36 mouse cellular contexts compared by ENCODE assay signal in genomic region chr7:33795016-33795415, GRCm38 (mm10). TPM values are rescaled to one million over a fixed set of nuclear protein-coding genes. Genes with fewer than 3 reads are reported as not detected.
DNase-seq lines count a peak whose midpoint lies in the region; TF ChIP-seq lines count a peak whose summit lies in the region.
"Had no signal": no experiment of that assay in that cellular context is flagged by ENCODE, and none has a peak within 500 bp of the region (broad histone marks: within the 10 kb centered on the region; RNA-seq: fewer than 3 reads in every experiment).

No protein-coding gene starts in this region.

- intact Hi-C loops in left cerebral cortex, adult 2 months (cut with DNase I), result no loop called here

- TF ChIP-seq CTCF in E14TG2a.4 (conservative IDR thresholded peaks at IDR 0.05; ENCODE audit: low read length), result 0 out of 2 replicates have a peak, but pooled peaks have one; percentile 7
- no peak; the same call in none of the 2 replicates for TF ChIP-seq CTCF in left cerebral cortex, adult 2 months (IDR thresholded peaks at IDR 0.05)

- H3K4me1 ChIP-seq in heart, embryonic 10.5 days, result no peaks in the 10 kb centered on the region
- no peaks in the 10 kb centered on the region for H3K4me1 ChIP-seq in E14TG2a.4 (replicated peaks; ENCODE audit: low read depth, low read length)
- H3K4me1 ChIP-seq: embryonic facial prominence, embryonic 13.5 days; forebrain, embryonic 10.5 days; forebrain, embryonic 15.5 days; heart, embryonic 15.5 days; hindbrain, embryonic 12.5 days; intestine, embryonic 15.5 days; limb, embryonic 13.5 days; lung, embryonic 15.5 days; midbrain, embryonic 13.5 days; neural tube, embryonic 13.5 days; stomach, embryonic 15.5 days had no signal

- no peak overlapping the region for H3K27ac ChIP-seq in heart, embryonic 10.5 days
- no peak overlapping the region for H3K27ac ChIP-seq in left cerebral cortex, adult 2 months
- H3K27ac ChIP-seq: embryonic facial prominence, embryonic 13.5 days; forebrain, embryonic 10.5 days; forebrain, embryonic 15.5 days; heart, embryonic 15.5 days; hindbrain, embryonic 12.5 days; hindbrain, postnatal 0 days; intestine, embryonic 15.5 days; limb, embryonic 13.5 days; lung, embryonic 15.5 days; macrophage; midbrain, embryonic 13.5 days; neural tube, embryonic 13.5 days; stomach, embryonic 15.5 days had no signal

- H3K9me3 ChIP-seq in heart, embryonic 10.5 days, result peaks cover 45% of the 10 kb centered on the region
- peaks cover 70% of the 10 kb centered on the region for H3K9me3 ChIP-seq in E14TG2a.4 (ENCODE audit: low read length)
- H3K9me3 ChIP-seq: stomach, embryonic 15.5 days had no signal

- no peaks in the 10 kb centered on the region for H3K27me3 ChIP-seq in heart, embryonic 10.5 days (ENCODE audit: insufficient read depth, poor library complexity, severe bottlenecking)
- no peaks in the 10 kb centered on the region for H3K27me3 ChIP-seq in E14TG2a.4 (ENCODE audit: insufficient read depth, low read length)
- H3K27me3 ChIP-seq: embryonic facial prominence, embryonic 13.5 days; forebrain, embryonic 15.5 days; heart, embryonic 15.5 days; hindbrain, embryonic 12.5 days; intestine, embryonic 15.5 days; limb, embryonic 13.5 days; lung, embryonic 15.5 days; midbrain, embryonic 13.5 days; neural tube, embryonic 13.5 days; stomach, embryonic 15.5 days had no signal

- DNase-seq in heart, adult 8-10 months (ENCODE audit: low spot score), result peak; percentile 3
- DNase-seq in heart, embryonic 10.5 days (ENCODE audit: low spot score), result no peak
- DNase-seq in 416B (ENCODE audit: low read depth) (peak; percentile 8), R1 (ENCODE audit: low read depth, low spot score) (peak; percentile 7)
- no peak for DNase-seq in left cerebral cortex, adult 2 months (ENCODE audit: extremely low spot score in 1 of 2, low spot score in 2 of 2)
- no peak for DNase-seq in cerebellum, adult 9-10 months
- DNase-seq: adrenal gland, postnatal 14 days; cerebellum, adult 11-12 months; layer of hippocampus, adult 9-11 months; right cerebral cortex, postnatal 14 days had no signal

- H3K4me3 ChIP-seq in heart, embryonic 10.5 days, result no peak overlapping the region
- no peak overlapping the region for H3K4me3 ChIP-seq in E14TG2a.4 (replicated peaks; ENCODE audit: low read length)
- H3K4me3 ChIP-seq in left cerebral cortex, adult 2 months, result no peak overlapping the region
- H3K4me3 ChIP-seq: embryonic facial prominence, embryonic 13.5 days; forebrain, embryonic 10.5 days; forebrain, embryonic 15.5 days; heart, embryonic 15.5 days; hindbrain, embryonic 12.5 days; intestine, embryonic 15.5 days; limb, embryonic 13.5 days; lung, embryonic 15.5 days; midbrain, embryonic 13.5 days; neural tube, embryonic 13.5 days; stomach, embryonic 15.5 days had no signal

- H3K36me3 ChIP-seq in heart, embryonic 10.5 days, result no peaks in the 10 kb centered on the region
- no peaks in the 10 kb centered on the region for H3K36me3 ChIP-seq in E14TG2a.4 (ENCODE audit: insufficient read depth, low read length)
- H3K36me3 ChIP-seq: embryonic facial prominence, embryonic 13.5 days; forebrain, embryonic 10.5 days; forebrain, embryonic 15.5 days; heart, embryonic 15.5 days; hindbrain, embryonic 12.5 days; intestine, embryonic 15.5 days; limb, embryonic 13.5 days; lung, embryonic 15.5 days; midbrain, embryonic 13.5 days; neural tube, embryonic 13.5 days; stomach, embryonic 15.5 days had no signal

RNA-seq across cellular contexts. Expression of gene Scgb1b24, which starts 51.4 kb away (rescaled TPM):
- not detected for total RNA-seq in heart, adult 8-10 months (2022)
- not detected in 2 replicates for polyA plus RNA-seq in heart, embryonic 10.5 days (2016; fragmentation: Nextera tagmentation; extraction: Ambion mirVana)
- total RNA-seq in left cerebral cortex, adult 2 months (2021), result not detected
- total RNA-seq: adrenal gland, postnatal 14 days; common myeloid progenitor, adult 5-6 weeks; gastrocnemius, adult 18-20 months; gastrocnemius, postnatal 4 days; heart, postnatal 36 days; hindbrain, postnatal 0 days; left cerebral cortex, adult 18-20 months; left cerebral cortex, postnatal 36 days; megakaryocyte-erythroid progenitor cell, adult 5-6 weeks had no signal
- polyA plus RNA-seq: embryonic facial prominence, embryonic 13.5 days; forebrain, embryonic 10.5 days; forebrain, embryonic 15.5 days; frontal cortex, adult 2 months; heart, embryonic 15.5 days; hindbrain, embryonic 12.5 days; hindbrain, postnatal 0 days; intestine, embryonic 15.5 days; kidney, embryonic 14.5 days; limb, embryonic 13.5 days; liver, embryonic 11.5 days; liver, embryonic 16.5 days; lung, embryonic 15.5 days; macrophage; midbrain, embryonic 13.5 days; neural tube, embryonic 13.5 days; small intestine, adult 2 months; stomach, embryonic 15.5 days had no signal

RNA-seq across cellular contexts. Expression of gene Scgb2b24, which starts 55.9 kb away (rescaled TPM):
- not detected for total RNA-seq in heart, adult 8-10 months (2022)
- polyA plus RNA-seq in heart, embryonic 10.5 days (2016; fragmentation: Nextera tagmentation; extraction: Ambion mirVana), result not detected in 2 replicates
- total RNA-seq in left cerebral cortex, adult 2 months (2021), result not detected
- total RNA-seq: adrenal gland, postnatal 14 days; common myeloid progenitor, adult 5-6 weeks; gastrocnemius, adult 18-20 months; gastrocnemius, postnatal 4 days; heart, postnatal 36 days; hindbrain, postnatal 0 days; left cerebral cortex, adult 18-20 months; left cerebral cortex, postnatal 36 days; megakaryocyte-erythroid progenitor cell, adult 5-6 weeks had no signal
- polyA plus RNA-seq: embryonic facial prominence, embryonic 13.5 days; forebrain, embryonic 10.5 days; forebrain, embryonic 15.5 days; frontal cortex, adult 2 months; heart, embryonic 15.5 days; hindbrain, embryonic 12.5 days; hindbrain, postnatal 0 days; intestine, embryonic 15.5 days; kidney, embryonic 14.5 days; limb, embryonic 13.5 days; liver, embryonic 11.5 days; liver, embryonic 16.5 days; lung, embryonic 15.5 days; macrophage; midbrain, embryonic 13.5 days; neural tube, embryonic 13.5 days; small intestine, adult 2 months; stomach, embryonic 15.5 days had no signal

Comparison
In these comparisons a context has a peak if more than half of its experiments do, and no peak if none do; other contexts are left out.
1. DNase-seq: peak in heart, adult 8-10 months (single experiment), 416B (single experiment) and R1 (single experiment); none in heart, embryonic 10.5 days (single experiment), left cerebral cortex, adult 2 months (0 of 2) and cerebellum, adult 9-10 months (single experiment).